Mouse (Mus musculus): Measurements from ENCODE around the gene 1700069L16Rik. TPM values are rescaled to one million over a fixed set of nuclear protein-coding genes. Genes with fewer than 3 reads are reported as not detected.

Gene 1700069L16Rik
- polyA plus RNA-seq, 1 experiment: not detected

DNA sequence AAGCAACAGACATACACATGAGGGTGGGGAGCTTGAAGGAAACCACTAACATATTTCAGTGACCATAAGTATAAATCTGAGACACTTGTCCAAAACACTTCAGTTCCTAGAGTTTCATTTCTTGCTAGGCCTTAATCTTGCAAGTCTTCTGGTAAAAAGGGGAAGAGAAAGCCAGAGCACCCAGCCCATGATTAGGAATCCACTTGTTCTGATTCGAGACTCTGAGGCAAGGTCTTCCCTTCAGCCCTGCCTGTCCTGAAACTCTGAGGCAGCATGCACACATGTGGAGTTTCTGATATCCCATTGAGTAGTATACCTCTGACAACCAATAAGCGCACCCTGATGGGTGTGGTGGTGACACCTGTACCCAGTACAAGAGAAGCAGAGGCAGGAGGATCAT, 37.0 kb upstream of the 1700069L16Rik start:
- Histone ChIP-seq H3K36me3 (ENCODE audit: control insufficient read depth) (peaks cover 97% of the 10 kb centered on the region), H3K27me3 (ENCODE audit: control insufficient read depth) (no peaks in the 10 kb centered on the region), H3K4me3 (replicated peaks) (no peak overlapping the region), H3K4me1 (ENCODE audit: control insufficient read depth) (peaks cover 4% of the 10 kb centered on the region), H3K9me3 (ENCODE audit: control insufficient read depth, low read length) (no peaks in the 10 kb centered on the region)
- no peak for TF ChIP-seq TAL1 (IDR thresholded peaks at IDR 0.05; ENCODE audit: low read length)
- TF ChIP-seq GATA1 (IDR thresholded peaks at IDR 0.05; ENCODE audit: low read length): no peak

DNA sequence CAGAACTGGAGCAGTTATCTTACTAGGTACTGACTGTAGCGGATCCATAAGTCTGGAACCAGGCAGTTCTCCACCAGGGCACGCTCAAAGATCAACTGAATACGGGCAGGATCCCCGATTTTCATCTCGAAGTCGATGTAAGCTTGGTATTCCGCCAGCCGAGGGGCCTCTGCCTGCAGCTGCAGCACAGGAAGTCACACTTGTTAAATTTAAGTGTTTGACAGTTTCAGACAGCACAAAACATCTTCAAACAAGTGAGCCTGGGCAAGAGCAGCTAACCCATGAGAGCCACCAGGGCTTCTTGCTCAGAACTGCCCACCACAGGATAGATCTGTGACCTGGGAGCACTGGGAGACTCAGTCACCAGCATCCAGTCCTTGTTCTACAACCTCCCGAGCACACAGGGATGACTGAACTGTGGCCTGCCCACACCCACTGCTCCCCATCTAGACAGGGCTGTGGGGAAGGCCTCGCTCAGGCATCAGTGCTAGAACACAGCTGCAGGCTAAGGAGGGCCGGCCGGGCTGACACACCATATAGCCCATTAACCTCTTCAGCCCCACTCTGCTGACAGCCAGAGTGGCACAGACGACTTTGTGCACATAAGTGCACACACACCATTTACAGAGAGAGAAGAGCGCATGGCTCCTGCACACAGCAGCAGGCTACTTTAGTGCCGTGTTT, 30.9 kb upstream of the 1700069L16Rik start:
- Histone ChIP-seq H3K4me3 (replicated peaks) (no peak overlapping the region), H3K27me3 (ENCODE audit: control insufficient read depth) (no peaks in the 10 kb centered on the region), H3K36me3 (ENCODE audit: control insufficient read depth) (peaks cover 100% of the 10 kb centered on the region), H3K9me3 (ENCODE audit: control insufficient read depth, low read length) (no peaks in the 10 kb centered on the region), H3K4me1 (ENCODE audit: control insufficient read depth) (no peaks in the 10 kb centered on the region)
- TF ChIP-seq TAL1 (IDR thresholded peaks at IDR 0.05; ENCODE audit: low read length) (no peak), GATA1 (IDR thresholded peaks at IDR 0.05; ENCODE audit: low read length) (no peak)

DNA sequence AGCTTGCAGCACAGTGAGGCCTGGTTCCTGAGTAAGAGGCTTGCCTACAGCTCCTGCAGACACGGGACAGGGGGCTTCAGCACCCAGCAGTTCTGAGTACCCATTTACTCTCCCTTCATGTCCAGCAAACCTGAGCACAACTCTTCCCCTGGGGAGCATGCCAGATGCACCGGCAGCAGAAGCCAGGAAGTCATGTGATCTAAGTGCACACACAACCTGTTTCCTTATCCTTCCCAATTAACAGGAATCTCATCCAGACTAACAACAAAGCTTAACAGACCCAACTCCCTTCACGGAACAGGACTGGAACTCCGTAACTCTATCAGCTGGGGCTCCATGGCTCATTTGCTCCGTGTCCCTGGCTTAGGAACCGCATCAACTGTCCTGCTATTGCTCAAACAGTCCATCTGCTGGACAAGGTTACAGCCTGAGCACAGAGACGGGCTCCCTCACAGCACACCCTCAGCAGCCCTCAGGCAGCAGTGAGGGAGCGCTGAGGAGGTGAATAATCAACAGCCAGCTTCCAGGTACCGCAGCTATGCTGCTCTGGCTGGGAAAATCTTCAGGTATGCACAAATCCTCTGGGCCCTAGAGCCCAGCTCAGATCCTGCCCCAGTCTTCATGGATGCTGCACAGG, 27.1 kb upstream of the 1700069L16Rik start:
- Histone ChIP-seq H3K4me1 (ENCODE audit: control insufficient read depth) (no peaks in the 10 kb centered on the region), H3K27me3 (ENCODE audit: control insufficient read depth) (no peaks in the 10 kb centered on the region), H3K36me3 (ENCODE audit: control insufficient read depth) (peaks cover 100% of the 10 kb centered on the region), H3K4me3 (replicated peaks) (no peak overlapping the region), H3K9me3 (ENCODE audit: control insufficient read depth, low read length) (no peaks in the 10 kb centered on the region)
- TF ChIP-seq TAL1 (IDR thresholded peaks at IDR 0.05; ENCODE audit: low read length) (no peak), GATA1 (IDR thresholded peaks at IDR 0.05; ENCODE audit: low read length) (no peak)

DNA sequence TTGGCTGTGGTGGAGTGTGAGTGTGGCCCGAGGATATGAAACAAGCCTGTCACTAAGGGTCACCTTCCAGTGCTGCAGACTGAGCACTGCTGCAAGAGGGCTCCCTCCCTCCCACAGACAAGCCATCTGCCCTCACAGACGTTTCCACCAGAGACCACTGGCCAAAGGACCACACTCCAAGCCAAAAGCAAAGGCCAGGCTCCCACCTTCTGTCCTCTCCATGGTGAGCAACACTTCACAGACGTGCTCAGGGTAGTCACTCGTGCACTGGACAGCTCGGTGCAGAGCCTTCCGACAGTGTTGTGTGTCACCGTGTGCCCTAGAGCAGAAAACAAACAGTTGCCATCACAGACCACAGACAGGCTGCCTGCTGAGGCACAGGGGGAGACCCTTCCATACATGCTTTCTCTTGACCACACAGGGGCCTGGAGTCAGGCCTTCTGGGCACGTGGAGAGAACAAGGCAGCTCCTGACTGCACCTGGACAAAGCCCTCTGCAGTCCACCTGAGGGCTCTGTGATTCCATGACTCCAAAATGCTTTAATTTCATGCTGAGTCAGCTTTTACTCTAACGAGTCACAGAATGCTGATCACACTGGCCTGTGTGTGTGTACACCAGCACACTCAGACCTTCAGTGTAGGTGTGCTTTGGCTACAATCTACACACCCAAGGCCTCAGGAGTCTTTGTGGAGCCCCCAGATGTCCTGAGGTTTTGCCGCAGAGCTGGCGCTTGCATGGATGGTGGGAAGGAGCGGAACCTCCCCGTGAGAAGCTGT, 24.2 kb upstream of the 1700069L16Rik start:
- Histone ChIP-seq H3K4me1 (ENCODE audit: control insufficient read depth) (no peaks in the 10 kb centered on the region), H3K36me3 (ENCODE audit: control insufficient read depth) (peaks cover 100% of the 10 kb centered on the region)

DNA sequence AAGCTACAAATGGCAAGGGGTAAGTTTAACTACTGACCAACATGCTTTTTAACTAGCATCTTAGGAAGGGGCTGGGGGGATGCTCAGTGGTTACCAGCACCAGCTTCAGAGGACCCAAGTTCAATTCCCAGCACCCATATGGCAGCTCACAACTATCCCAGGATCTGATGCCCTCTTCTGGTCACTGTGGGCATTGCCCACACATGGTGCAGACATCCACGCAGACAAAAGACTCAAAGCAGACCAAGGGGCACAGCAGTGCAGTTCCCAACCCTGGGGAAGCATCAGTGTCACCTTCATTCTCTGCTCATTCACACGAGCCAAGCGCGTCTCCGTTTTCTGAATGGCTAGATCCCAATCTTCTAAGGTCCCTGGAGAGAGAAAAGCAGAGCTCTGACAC, 23.1 kb upstream of the 1700069L16Rik start:
- Histone ChIP-seq H3K27me3 (ENCODE audit: control insufficient read depth) (no peaks in the 10 kb centered on the region), H3K9me3 (ENCODE audit: control insufficient read depth, low read length) (no peaks in the 10 kb centered on the region; the same call in 1 of the 2 replicates), H3K4me1 (ENCODE audit: control insufficient read depth) (no peaks in the 10 kb centered on the region), H3K36me3 (ENCODE audit: control insufficient read depth) (peaks cover 100% of the 10 kb centered on the region), H3K4me3 (replicated peaks) (no peak overlapping the region)
- TF ChIP-seq TAL1 (IDR thresholded peaks at IDR 0.05; ENCODE audit: low read length) (no peak), GATA1 (IDR thresholded peaks at IDR 0.05; ENCODE audit: low read length) (no peak)

More for the DNA sequence above, 24.2 kb upstream of the 1700069L16Rik start:
- H3K4me3 ChIP-seq (replicated peaks): no peak overlapping the region
- H3K27me3 ChIP-seq (ENCODE audit: control insufficient read depth): no peaks in the 10 kb centered on the region
- no peaks in the 10 kb centered on the region; the same call in 1 of the 2 replicates for H3K9me3 ChIP-seq (ENCODE audit: control insufficient read depth, low read length)
- TF ChIP-seq TAL1 (IDR thresholded peaks at IDR 0.05; ENCODE audit: low read length) (no peak), GATA1 (IDR thresholded peaks at IDR 0.05; ENCODE audit: low read length) (no peak)

DNA sequence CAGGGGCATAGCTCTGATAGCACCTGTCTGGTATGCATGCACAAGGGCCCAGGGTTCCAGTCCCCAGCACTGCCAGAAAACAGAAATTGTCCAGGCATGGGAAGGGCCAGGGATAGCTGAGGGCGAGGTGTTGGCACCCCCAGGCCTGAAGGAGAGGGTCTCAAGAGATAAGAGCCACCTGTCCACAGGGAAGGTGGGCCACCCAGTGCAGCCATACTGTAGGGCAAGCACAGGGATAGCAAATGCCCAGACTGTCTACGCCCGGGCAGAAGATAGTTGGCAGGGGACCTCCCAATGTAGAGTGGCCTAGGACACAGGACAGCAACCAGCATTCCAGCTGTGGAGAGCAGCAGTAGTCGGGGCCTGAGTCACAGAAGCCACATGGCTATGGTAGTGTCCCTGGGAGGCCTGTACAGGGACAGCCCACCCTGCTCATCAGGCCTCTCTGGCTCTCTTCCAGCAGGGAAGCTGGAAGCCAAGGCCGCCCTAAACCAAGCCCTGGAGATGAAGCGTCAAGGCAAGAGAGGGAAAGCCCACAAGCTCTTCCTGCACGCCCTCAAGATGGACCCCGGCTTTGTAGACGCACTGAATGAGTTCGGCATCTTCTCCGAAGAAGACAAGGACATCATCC, 13.2 kb upstream of the 1700069L16Rik start:
- Histone ChIP-seq H3K9me3 (ENCODE audit: control insufficient read depth, low read length) (peaks cover 5% of the 10 kb centered on the region), H3K36me3 (ENCODE audit: control insufficient read depth) (peaks cover 59% of the 10 kb centered on the region), H3K4me1 (ENCODE audit: control insufficient read depth) (peaks cover 30% of the 10 kb centered on the region), H3K27me3 (ENCODE audit: control insufficient read depth) (no peaks in the 10 kb centered on the region), H3K4me3 (replicated peaks) (peak overlapping the region; percentile 91)
- TF ChIP-seq TAL1 (IDR thresholded peaks at IDR 0.05; ENCODE audit: low read length) (no peak), GATA1 (IDR thresholded peaks at IDR 0.05; ENCODE audit: low read length) (no peak)

DNA sequence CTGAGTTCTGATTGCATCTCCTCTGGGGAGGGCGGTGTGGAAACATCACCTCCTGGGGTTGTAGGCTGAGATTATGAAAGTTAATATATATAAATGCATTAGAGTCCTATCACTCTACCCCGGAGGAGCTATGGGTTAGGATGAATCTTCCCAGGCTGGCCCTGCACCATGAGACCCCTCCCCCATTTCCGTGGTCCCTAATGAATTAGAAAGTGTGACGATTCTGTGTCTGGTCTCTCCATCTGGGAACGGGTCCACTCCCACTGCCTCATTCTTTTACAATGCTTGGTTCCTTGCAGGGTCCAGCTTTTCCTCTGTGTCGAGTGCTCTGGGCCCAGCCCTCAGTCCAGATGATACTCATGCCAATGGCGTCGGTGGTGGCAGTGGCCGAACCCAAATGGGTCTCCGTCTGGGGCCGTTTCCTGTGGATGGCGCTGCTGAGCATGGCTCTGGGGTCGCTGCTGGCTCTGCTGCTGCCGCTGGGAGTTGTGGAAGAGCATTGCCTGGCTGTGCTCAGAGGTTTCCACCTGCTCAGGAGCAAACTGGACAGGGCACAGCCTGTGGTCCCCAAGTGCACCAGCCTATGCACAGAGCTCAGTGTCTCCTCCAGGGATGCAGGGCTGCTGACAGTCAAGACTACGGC, 12.1 kb upstream of the 1700069L16Rik start:
- no peaks in the 10 kb centered on the region for H3K27me3 ChIP-seq (ENCODE audit: control insufficient read depth)
- peak overlapping the region; percentile 91 for H3K4me3 ChIP-seq (replicated peaks)
- H3K9me3 ChIP-seq (ENCODE audit: control insufficient read depth, low read length): peaks cover 5% of the 10 kb centered on the region
- H3K36me3 ChIP-seq (ENCODE audit: control insufficient read depth): peaks cover 49% of the 10 kb centered on the region
- TF ChIP-seq TAL1 (IDR thresholded peaks at IDR 0.05; ENCODE audit: low read length) (no peak), GATA1 (IDR thresholded peaks at IDR 0.05; ENCODE audit: low read length) (no peak)
- peaks cover 30% of the 10 kb centered on the region for H3K4me1 ChIP-seq (ENCODE audit: control insufficient read depth)

DNA sequence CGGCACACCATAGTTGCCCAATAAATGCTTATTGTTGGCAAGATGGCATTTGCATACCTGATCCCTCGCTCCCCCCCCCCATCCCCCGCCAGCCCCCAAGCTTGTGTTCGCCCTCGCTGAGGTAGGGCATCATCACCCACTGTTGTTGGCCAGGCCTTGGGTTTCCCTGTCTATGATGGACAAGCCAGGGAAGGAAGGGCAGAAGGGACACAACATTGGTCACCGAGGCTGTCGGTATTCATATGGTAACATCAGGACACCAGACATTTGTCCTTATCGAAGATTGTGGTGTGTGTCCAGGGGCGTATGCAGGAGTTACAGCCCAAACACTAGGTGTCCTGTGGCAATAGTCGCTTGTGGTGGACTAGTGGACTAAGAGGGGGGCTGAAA, 11.5 kb upstream of the 1700069L16Rik start:
- peak overlapping the region; percentile 91 for H3K4me3 ChIP-seq (replicated peaks)

More for the DNA sequence above, 11.5 kb upstream of the 1700069L16Rik start:
- peaks cover 43% of the 10 kb centered on the region for H3K36me3 ChIP-seq (ENCODE audit: control insufficient read depth)
- peaks cover 5% of the 10 kb centered on the region for H3K9me3 ChIP-seq (ENCODE audit: control insufficient read depth, low read length)
- no peak for TF ChIP-seq GATA1 (IDR thresholded peaks at IDR 0.05; ENCODE audit: low read length)
- no peak for TF ChIP-seq TAL1 (IDR thresholded peaks at IDR 0.05; ENCODE audit: low read length)
- peaks cover 30% of the 10 kb centered on the region for H3K4me1 ChIP-seq (ENCODE audit: control insufficient read depth)
- no peaks in the 10 kb centered on the region for H3K27me3 ChIP-seq (ENCODE audit: control insufficient read depth)

Data from erythroblast, embryonic 14.5 days (primary cell).